Mouse (Mus musculus): ENCODE data around the gene Klhdc7b. TPM values are rescaled to one million over a fixed set of nuclear protein-coding genes. Genes with fewer than 3 reads are reported as not detected.
A peak's percentile ranks its signal among the peaks of the same experiment; 100 is the strongest.

Gene Klhdc7b
- polyA plus RNA-seq, 1 experiment = not detected

- no peak overlapping the region for H3K4me3 ChIP-seq (ENCODE audit: extremely low read depth, insufficient read depth, insufficient read length)
- 94% methylated on average over 15 of the region's 15 CpGs for WGBS
- peaks cover 21% of the 10 kb centered on the region for H3K36me3 ChIP-seq (ENCODE audit: control insufficient read depth, insufficient read depth, low read length)
- H3K27ac ChIP-seq (ENCODE audit: insufficient read depth, low read length) = no peak overlapping the region
- no peak for TF ChIP-seq POLR2A (IDR thresholded peaks at IDR 0.05; ENCODE audit: low read depth, low read length)
- TF ChIP-seq CTCF (IDR thresholded peaks at IDR 0.05; ENCODE audit: extremely low read depth, insufficient read depth, insufficient read length, insufficient replicate concordance) = no peak
- H3K27me3 ChIP-seq (ENCODE audit: control insufficient read depth, insufficient read depth, low read length) = no peaks in the 10 kb centered on the region
- H3K4me1 ChIP-seq (ENCODE audit: control insufficient read depth, insufficient read depth, insufficient read length) = no peaks in the 10 kb centered on the region
- DNase-seq (ENCODE audit: low read depth in 1 of 2, low spot score in 2 of 2) = no peak
Observed at GRCm38 (mm10) chr15:89351302-89351701, 33.4 kb upstream of the Klhdc7b start.

DNA sequence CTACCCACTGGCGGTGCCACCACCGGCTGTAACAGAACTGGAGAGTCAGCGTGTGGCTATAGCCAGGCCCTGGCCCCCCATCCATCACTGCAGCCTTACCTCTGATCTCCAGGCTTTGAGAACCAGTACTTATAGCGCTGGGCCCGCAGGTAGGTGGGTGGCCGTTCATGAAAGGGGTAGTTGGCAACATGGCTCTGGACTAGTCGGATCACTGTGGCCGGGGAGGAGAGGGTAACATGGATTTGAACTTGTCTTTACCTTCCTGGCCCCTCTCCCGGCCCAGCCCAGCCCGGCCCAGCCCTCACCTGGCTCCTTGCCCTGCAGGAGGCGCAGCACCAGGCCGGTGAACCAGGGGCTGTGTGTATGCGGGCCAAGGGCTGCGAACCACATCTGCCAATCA lies 32.7 kb upstream of the Klhdc7b start:
- H3K4me3 ChIP-seq (ENCODE audit: extremely low read depth, insufficient read depth, insufficient read length) = no peak overlapping the region
- WGBS = 98% methylated on average over 14 of the region's 14 CpGs

DNA sequence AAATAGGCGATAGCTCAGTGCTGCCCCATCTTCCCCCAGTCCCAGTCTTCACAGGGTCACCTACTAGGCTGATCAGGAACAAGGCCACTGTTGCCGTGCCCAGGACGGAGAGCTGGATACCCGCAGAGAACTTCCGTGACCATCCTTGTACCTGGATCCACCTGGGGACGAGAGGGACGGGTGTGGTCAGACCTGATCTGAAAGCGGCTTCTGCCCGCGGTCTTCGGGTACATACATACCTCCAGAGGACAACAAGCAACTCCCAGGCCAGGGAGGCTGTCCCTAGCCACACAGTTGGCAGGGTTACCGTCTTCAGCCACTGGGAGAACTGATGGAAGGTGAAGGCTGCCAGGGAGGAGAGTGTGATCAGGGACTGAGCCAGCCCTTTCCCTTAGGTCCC lies 31.9 kb upstream of the Klhdc7b start:
- DNase-seq (ENCODE audit: low read depth in 1 of 2, low spot score in 2 of 2) = no peak
- 96% methylated on average over 12 of the region's 12 CpGs for WGBS
- Histone ChIP-seq H3K4me1 (ENCODE audit: control insufficient read depth, insufficient read depth, insufficient read length) (no peaks in the 10 kb centered on the region; the same call in 1 of the 2 replicates), H3K4me3 (ENCODE audit: extremely low read depth, insufficient read depth, insufficient read length) (no peak overlapping the region), H3K27me3 (ENCODE audit: control insufficient read depth, insufficient read depth, low read length) (no peaks in the 10 kb centered on the region), H3K27ac (ENCODE audit: insufficient read depth, low read length) (no peak overlapping the region), H3K36me3 (ENCODE audit: control insufficient read depth, insufficient read depth, low read length) (peaks cover 21% of the 10 kb centered on the region)
- no peak for TF ChIP-seq POLR2A (IDR thresholded peaks at IDR 0.05; ENCODE audit: low read depth, low read length)
- no peak for TF ChIP-seq CTCF (IDR thresholded peaks at IDR 0.05; ENCODE audit: extremely low read depth, insufficient read depth, insufficient read length, insufficient replicate concordance)

More for the DNA sequence above, 32.7 kb upstream of the Klhdc7b start:
- no peaks in the 10 kb centered on the region for H3K27me3 ChIP-seq (ENCODE audit: control insufficient read depth, insufficient read depth, low read length)
- H3K36me3 ChIP-seq (ENCODE audit: control insufficient read depth, insufficient read depth, low read length) = peaks cover 21% of the 10 kb centered on the region
- no peak overlapping the region for H3K27ac ChIP-seq (ENCODE audit: insufficient read depth, low read length)
- no peak for DNase-seq (ENCODE audit: low read depth in 1 of 2, low spot score in 2 of 2)
- no peaks in the 10 kb centered on the region for H3K4me1 ChIP-seq (ENCODE audit: control insufficient read depth, insufficient read depth, insufficient read length)
- TF ChIP-seq POLR2A (IDR thresholded peaks at IDR 0.05; ENCODE audit: low read depth, low read length) = no peak
- no peak for TF ChIP-seq CTCF (IDR thresholded peaks at IDR 0.05; ENCODE audit: extremely low read depth, insufficient read depth, insufficient read length, insufficient replicate concordance)

DNA sequence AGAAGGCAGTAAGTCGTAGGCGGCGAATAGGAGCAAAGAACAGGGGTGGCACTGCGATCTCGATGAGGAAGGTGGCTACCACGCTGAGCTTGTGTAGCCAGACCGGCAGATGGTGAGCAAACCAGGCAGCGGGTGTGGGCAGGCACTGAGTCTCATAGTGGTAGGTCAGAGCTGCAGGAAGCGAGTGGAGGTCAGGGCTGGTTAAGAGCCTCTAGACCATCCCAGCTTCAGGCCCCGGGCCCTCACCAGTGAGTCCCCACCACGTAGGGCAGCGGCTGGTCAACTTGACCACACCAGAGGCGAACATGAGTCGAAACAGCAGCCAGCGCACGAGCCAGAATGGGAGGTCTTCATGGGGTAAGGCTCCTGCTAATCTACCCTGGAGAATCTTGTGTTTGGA lies 30.9 kb upstream of the Klhdc7b start:
- TF ChIP-seq CTCF (IDR thresholded peaks at IDR 0.05; ENCODE audit: extremely low read depth, insufficient read depth, insufficient read length, insufficient replicate concordance) = no peak
- no peak for TF ChIP-seq POLR2A (IDR thresholded peaks at IDR 0.05; ENCODE audit: low read depth, low read length)
- WGBS = 95% methylated on average over 16 of the region's 16 CpGs
- Histone ChIP-seq H3K36me3 (ENCODE audit: control insufficient read depth, insufficient read depth, low read length) (peaks cover 21% of the 10 kb centered on the region), H3K4me1 (ENCODE audit: control insufficient read depth, insufficient read depth, insufficient read length) (no peaks in the 10 kb centered on the region; the same call in 1 of the 2 replicates), H3K4me3 (ENCODE audit: extremely low read depth, insufficient read depth, insufficient read length) (no peak overlapping the region), H3K27ac (ENCODE audit: insufficient read depth, low read length) (no peak overlapping the region), H3K27me3 (ENCODE audit: control insufficient read depth, insufficient read depth, low read length) (no peaks in the 10 kb centered on the region)
- no peak for DNase-seq (ENCODE audit: low read depth in 1 of 2, low spot score in 2 of 2)

GRCm38 (mm10) chr15:89354455-89354854 lies 30.3 kb upstream of the Klhdc7b start:
- Histone ChIP-seq H3K27ac (ENCODE audit: insufficient read depth, low read length) (no peak overlapping the region; the same call in 1 of the 2 replicates), H3K27me3 (ENCODE audit: control insufficient read depth, insufficient read depth, low read length) (no peaks in the 10 kb centered on the region), H3K4me1 (ENCODE audit: control insufficient read depth, insufficient read depth, insufficient read length) (no peaks in the 10 kb centered on the region; the same call in 1 of the 2 replicates), H3K36me3 (ENCODE audit: control insufficient read depth, insufficient read depth, low read length) (peaks cover 21% of the 10 kb centered on the region), H3K4me3 (ENCODE audit: extremely low read depth, insufficient read depth, insufficient read length) (no peak overlapping the region; the same call in 1 of the 2 replicates)
- TF ChIP-seq CTCF (IDR thresholded peaks at IDR 0.05; ENCODE audit: extremely low read depth, insufficient read depth, insufficient read length, insufficient replicate concordance) = no peak
- no peak for TF ChIP-seq POLR2A (IDR thresholded peaks at IDR 0.05; ENCODE audit: low read depth, low read length)
- 71% methylated on average over 7 of the region's 7 CpGs for WGBS
- DNase-seq (ENCODE audit: low read depth in 1 of 2, low spot score in 2 of 2) = no peak

GRCm38 (mm10) chr15:89355241-89356187 lies 29.2 kb upstream of the Klhdc7b start, which contains the start of the genes Lmf2 and Ncaph2:
Gene Lmf2 (minus strand): TSS chr15:89355659.
Gene Ncaph2 (plus strand): TSS chr15:89355719.
- peak within 1 kb of the TSS; percentile 85 for H3K27ac ChIP-seq (ENCODE audit: insufficient read depth, low read length)
- TF ChIP-seq POLR2A (IDR thresholded peaks at IDR 0.05; ENCODE audit: low read depth, low read length) = peak; percentile 24; the same call in 1 of the 2 replicates
- no peak for TF ChIP-seq CTCF (IDR thresholded peaks at IDR 0.05; ENCODE audit: extremely low read depth, insufficient read depth, insufficient read length, insufficient replicate concordance)
- under 1% methylated on average over 64 of the region's 64 CpGs for WGBS
- DNase-seq (ENCODE audit: low read depth in 1 of 2, low spot score in 2 of 2) = peak; percentile 93
- H3K36me3 ChIP-seq (ENCODE audit: control insufficient read depth, insufficient read depth, low read length) = peaks cover 23% of the 10 kb centered on the region
- no peaks in the 10 kb centered on the region; the same call in 1 of the 2 replicates for H3K4me1 ChIP-seq (ENCODE audit: control insufficient read depth, insufficient read depth, insufficient read length)
- peak within 1 kb of the TSS; percentile 91 for H3K4me3 ChIP-seq (ENCODE audit: extremely low read depth, insufficient read depth, insufficient read length)
- no peaks in the 10 kb centered on the region for H3K27me3 ChIP-seq (ENCODE audit: control insufficient read depth, insufficient read depth, low read length)

All from spleen, adult 2 months (tissue).